Mouse (Mus musculus) inflammation-experienced regulatory T-cells, adult 6 months (primary cell): ENCODE data around the gene Pacsin3. TPM values are rescaled to one million over a fixed set of nuclear protein-coding genes. Genes with fewer than 3 reads are reported as not detected.

Experiments used
- ATAC-seq: one replicate; pipeline ENCODE4 v1.8.0; 2017
- polyA plus RNA-seq, 3 experiments: library from polyadenylated mRNA; unstranded; fragments of 100-300 nt; shearing (Covaris generic); gene quantifications; one replicate each; pipeline ENCODE4 v1.2.1; 2017

Pacsin3 gene
- polyA plus RNA-seq, 3 experiments from 2014 or later = 0.98 TPM; not detected in 2

DNA sequence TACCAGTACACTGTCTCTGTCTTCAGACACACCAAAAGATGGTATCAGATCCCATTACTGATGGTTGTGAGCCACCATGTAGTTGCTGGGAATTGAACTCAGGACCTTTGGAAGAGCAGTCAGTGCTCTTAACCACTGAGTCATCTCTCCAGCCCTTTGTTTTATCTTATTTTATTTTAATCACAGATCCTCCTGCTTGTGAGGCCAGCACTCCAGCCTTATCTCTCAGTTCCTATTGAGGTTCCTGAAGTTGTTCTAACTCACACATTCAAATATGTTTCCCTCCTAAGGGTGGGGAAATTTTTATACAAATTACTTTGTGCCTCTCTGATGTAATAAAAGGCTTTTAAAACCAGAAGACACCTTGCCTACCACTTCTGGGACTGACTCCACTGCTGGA lies 50.8 kb downstream of the Pacsin3 start:
- ATAC-seq = no peak

DNA sequence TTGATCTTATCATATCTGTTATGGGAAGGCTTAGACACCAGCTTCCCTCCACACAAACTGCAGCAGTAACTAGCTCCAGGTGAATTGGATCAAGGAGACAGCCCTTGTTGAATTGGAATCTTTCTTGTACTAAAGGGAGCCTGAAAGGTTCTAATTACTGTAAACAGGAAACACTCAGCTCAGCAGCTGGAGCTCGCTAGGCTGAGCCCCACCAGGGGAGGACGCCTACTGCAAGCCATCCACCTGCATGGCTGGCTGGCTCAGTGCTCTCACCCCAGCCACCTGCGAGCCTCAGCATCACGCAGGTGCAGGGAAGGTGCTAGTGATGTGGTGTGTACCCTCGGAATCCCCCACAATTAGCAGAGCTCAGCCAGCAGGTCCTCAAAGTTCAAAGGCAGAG lies 52.9 kb downstream of the Pacsin3 start:
- no peak for ATAC-seq

DNA sequence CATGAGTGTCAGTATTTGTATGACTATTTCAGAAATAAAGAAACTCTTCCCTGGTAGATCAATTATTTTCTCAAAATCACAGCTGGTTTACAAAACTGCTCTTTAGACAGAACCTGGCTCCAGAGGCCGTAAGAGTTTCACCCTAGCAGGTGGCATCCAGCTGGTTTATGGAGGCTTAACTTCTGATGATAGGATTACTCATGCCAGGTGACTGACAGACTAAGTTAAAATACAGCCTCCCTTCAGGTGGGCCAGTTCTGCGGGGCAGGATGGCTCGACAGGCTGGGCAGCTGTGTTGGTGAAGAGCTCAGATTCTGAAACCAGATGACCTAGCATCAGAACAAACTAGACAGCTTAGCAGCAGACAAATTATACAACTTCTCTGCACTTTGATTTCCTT lies 53.8 kb downstream of the Pacsin3 start:
- no peak for ATAC-seq

DNA sequence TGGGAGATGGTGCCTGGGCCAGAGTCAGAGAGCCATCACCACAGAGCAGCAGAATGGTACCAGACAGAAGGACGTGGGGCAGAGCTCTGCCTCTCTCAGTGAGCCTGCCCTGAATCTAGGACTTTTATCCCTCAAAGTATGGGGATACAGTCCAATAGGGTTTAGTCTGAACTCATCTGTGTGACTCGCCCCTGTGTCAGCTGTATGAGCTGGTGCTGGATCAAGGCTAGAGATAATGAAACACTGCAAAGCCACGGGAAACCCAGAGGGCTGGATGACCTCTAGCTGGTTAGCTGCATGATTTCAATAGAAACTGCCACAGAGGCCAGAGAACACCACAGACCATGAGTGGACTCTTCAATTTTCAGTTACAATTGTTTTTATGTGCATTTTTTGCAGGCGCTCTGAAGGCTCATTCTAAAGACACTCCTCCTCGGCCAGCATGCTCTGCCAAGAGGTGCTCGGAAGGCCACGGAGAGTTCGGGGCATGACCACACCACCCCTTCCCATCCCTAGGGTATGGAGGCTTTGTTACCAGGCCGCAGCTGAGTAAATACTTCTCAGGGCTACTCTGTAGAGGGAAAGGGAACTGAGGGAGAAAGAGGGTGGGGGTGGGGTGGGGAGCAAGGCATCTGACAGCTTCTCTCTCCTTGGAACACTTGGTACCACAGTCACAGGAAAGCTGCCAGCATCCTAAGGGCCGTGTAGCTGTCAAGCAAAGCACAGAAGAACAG lies 57.0 kb downstream of the Pacsin3 start:
- no peak for ATAC-seq

DNA sequence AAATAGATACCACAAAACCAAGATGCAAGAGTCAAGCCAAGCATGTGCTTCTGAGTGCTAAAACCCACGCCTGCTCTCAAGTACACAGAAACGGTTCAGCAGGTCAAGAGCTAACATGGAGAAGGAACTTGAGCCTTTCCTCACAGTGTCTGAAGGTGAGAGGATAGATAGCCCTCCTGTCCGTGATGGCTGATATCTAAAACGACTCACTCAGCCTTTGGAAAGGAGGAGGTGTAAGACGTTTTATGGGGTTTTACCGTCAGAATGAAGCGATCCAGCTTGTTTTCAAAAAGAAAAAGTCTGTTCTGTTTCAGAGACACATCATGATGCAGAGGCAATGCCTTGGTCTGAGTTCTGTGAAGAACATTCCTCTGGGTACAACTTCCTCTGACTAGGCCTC lies 58.4 kb downstream of the Pacsin3 start:
- ATAC-seq = no peak

Other genes starting within 250 kb of the Pacsin3 start
- 1 to 10 TPM; 2.0 to 4.7 (median 4.6) TPM for gene Rapsn, start 220.3 kb upstream of the Pacsin3 start, polyA plus RNA-seq
- gene Psmc3, start 201.9 kb upstream of the Pacsin3 start, polyA plus RNA-seq = 100 to 1,000 TPM; 197 to 219 (median 204) TPM
- gene Slc39a13, start 185.5 kb upstream of the Pacsin3 start, polyA plus RNA-seq = 10 to 100 TPM; 18.5 to 28.5 (median 23.3) TPM
- under 1 TPM in 1 of 3 experiments, not detected in 2; 0.68 TPM for gene Spi1, start 173.6 kb upstream of the Pacsin3 start, polyA plus RNA-seq
- gene Mybpc3, start 137.8 kb upstream of the Pacsin3 start, polyA plus RNA-seq = not detected
- 10 to 100 TPM; 58.0 to 78.6 (median 69.2) TPM for gene Madd, start 72.1 kb upstream of the Pacsin3 start, polyA plus RNA-seq
- gene Nr1h3, start 53.1 kb upstream of the Pacsin3 start, polyA plus RNA-seq = 1 to 10 TPM in 2 of 3 experiments, under 1 TPM in 1; 0.33 to 2.8 (median 1.4) TPM
- gene Acp2, start 53.1 kb upstream of the Pacsin3 start, polyA plus RNA-seq = 10 to 100 TPM; 13.3 to 18.2 (median 15.0) TPM
- gene Ddb2, start 19.0 kb upstream of the Pacsin3 start, polyA plus RNA-seq = 10 to 100 TPM; 56.2 to 82.8 (median 75.2) TPM
- 10 to 100 TPM; 73.7 to 97.8 (median 96.2) TPM for gene Arfgap2, start 9.0 kb downstream of the Pacsin3 start, polyA plus RNA-seq
- 10 to 100 TPM; 21.0 to 50.3 (median 48.7) TPM for gene 1110051M20Rik, start 188.8 kb downstream of the Pacsin3 start, polyA plus RNA-seq
- gene Lrp4, start 201.6 kb downstream of the Pacsin3 start, polyA plus RNA-seq = under 1 TPM in 2 of 3 experiments, not detected in 1; 0.13 to 0.17 TPM